17 mouse cellular contexts compared by ENCODE assay signal in genomic region chr1:162840211-162840610, GRCm38 (mm10). TPM values are rescaled to one million over a fixed set of nuclear protein-coding genes. Genes with fewer than 3 reads are reported as not detected.
"Had no signal": no experiment of that assay in that cellular context is flagged by ENCODE, and none has a peak within 500 bp of the region (broad histone marks: within the 10 kb centered on the region; RNA-seq: fewer than 3 reads in every experiment).

No protein-coding gene starts in this region.

- H3K27ac ChIP-seq: limb, embryonic 12.5 days; midbrain, embryonic 15.5 days; neural tube, embryonic 12.5 days had no signal

- H3K4me3 ChIP-seq: limb, embryonic 12.5 days; midbrain, embryonic 15.5 days; neural tube, embryonic 12.5 days had no signal

- H3K9ac ChIP-seq: limb, embryonic 12.5 days; midbrain, embryonic 15.5 days; neural tube, embryonic 12.5 days had no signal

- H3K27me3 ChIP-seq: limb, embryonic 12.5 days; midbrain, embryonic 15.5 days; neural tube, embryonic 12.5 days had no signal

- H3K36me3 ChIP-seq: limb, embryonic 12.5 days; midbrain, embryonic 15.5 days; neural tube, embryonic 12.5 days had no signal

- DNase-seq: kidney, postnatal 25 days; layer of hippocampus, adult 9-11 months; layer of hippocampus, postnatal 36 days; right cerebral cortex, postnatal 4 days; spleen, adult 18-20 months; thymus, adult 18-20 months; thymus, postnatal 14 days had no signal

- ATAC-seq: intestine, embryonic 16.5 days; midbrain, embryonic 15.5 days had no signal

- H3K4me1 ChIP-seq: limb, embryonic 12.5 days; midbrain, embryonic 15.5 days; neural tube, embryonic 12.5 days had no signal

- H3K9me3 ChIP-seq: limb, embryonic 12.5 days; midbrain, embryonic 15.5 days; neural tube, embryonic 12.5 days had no signal

- H3K4me2 ChIP-seq: limb, embryonic 12.5 days; liver, embryonic 11.5 days; midbrain, embryonic 15.5 days; neural tube, embryonic 12.5 days had no signal

RNA-seq across cellular contexts. Expression of gene Fmo1, which starts 26.2 kb away (rescaled TPM):
- total RNA-seq: megakaryocyte progenitor cell, adult 5-6 weeks; monocyte, adult 5-6 weeks had no signal

RNA-seq across cellular contexts. Expression of gene Fmo4, which starts 26.4 kb away (rescaled TPM):
- total RNA-seq: layer of hippocampus, adult 18-20 months; layer of hippocampus, postnatal 36 days; left cerebral cortex, postnatal 36 days; megakaryocyte progenitor cell, adult 5-6 weeks; monocyte, adult 5-6 weeks had no signal
- polyA plus RNA-seq: stomach, embryonic 14.5 days had no signal

RNA-seq across cellular contexts. Expression of gene Fmo2, which starts 58.3 kb away (rescaled TPM):
- total RNA-seq: megakaryocyte progenitor cell, adult 5-6 weeks; monocyte, adult 5-6 weeks had no signal
- polyA plus RNA-seq: liver, embryonic 11.5 days; midbrain, embryonic 15.5 days had no signal
